Mouse (Mus musculus) kidney, adult 2 months (tissue): ENCODE results near the gene Sh3gl2.

Experiments
- CTCF ChIP-seq: fragments of 200-500 bp; conservative IDR thresholded peaks from 2 replicates; pipeline ENCODE4 v1.5.1; 2011; ENCODE audit warnings: low read depth, mild to moderate bottlenecking, control low read depth, low read length, moderate library complexity, mixed read lengths; ENCODE audit not compliant: insufficient read depth, insufficient read length
- POLR2A ChIP-seq: fragments of 200-500 bp; IDR thresholded peaks from one replicate; pipeline ENCODE4 v1.6.1; 2011; ENCODE audit warnings: low read depth, low read length, control low read depth

- TF ChIP-seq CTCF (no peak), POLR2A (no peak)
Measured at GRCm38 (mm10) chr4:85326052-85326451, 121.1 kb downstream of the Sh3gl2 start.
